Comparison of ENCODE assay signal across 8 mouse cellular contexts in genomic region chr15:102136129-102136758, GRCm38 (mm10). TPM values are rescaled to one million over a fixed set of nuclear protein-coding genes. Genes with fewer than 3 reads are reported as not detected.
DNase-seq lines count a peak whose midpoint lies in the region; ATAC-seq and TF ChIP-seq lines count a peak whose summit lies in the region.

Gene Spryd3 (minus strand): TSS chr15:102136234.

- H3K4me2 ChIP-seq in heart, embryonic 11.5 days, result peak within 1 kb of the TSS; percentile 93
- H3K4me2 ChIP-seq in kidney, embryonic 16.5 days (replicated peaks; ENCODE audit: low read depth, low read length), result peak within 1 kb of the TSS; percentile 82
- peak within 1 kb of the TSS; percentile 96 for H3K4me2 ChIP-seq in myocyte (ENCODE audit: low read depth)

- 1% methylated on average over 45 of the region's 50 CpGs for WGBS in heart, embryonic 11.5 days (ENCODE audit: insufficient replicate concordance)
- under 1% methylated on average over 50 of the region's 50 CpGs for WGBS in kidney, embryonic 16.5 days
- 2% methylated on average over 50 of the region's 50 CpGs for WGBS in liver, adult 2 months

- H3K27me3 ChIP-seq in C2C12 (ENCODE audit: control insufficient read depth, insufficient read depth, insufficient read length), result no peaks in the 10 kb centered on the region
- H3K27me3 ChIP-seq in erythroblast, embryonic 14.5 days (ENCODE audit: control insufficient read depth), result peaks cover 5% of the 10 kb centered on the region
- H3K27me3 ChIP-seq in heart, embryonic 11.5 days (ENCODE audit: control insufficient read depth, insufficient read depth, low read length), result no peaks in the 10 kb centered on the region
- H3K27me3 ChIP-seq in kidney, embryonic 16.5 days (ENCODE audit: insufficient read depth, low read length), result no peaks in the 10 kb centered on the region
- H3K27me3 ChIP-seq in liver, adult 2 months (ENCODE audit: control insufficient read depth, insufficient read depth, low read length), result no peaks in the 10 kb centered on the region
- no peaks in the 10 kb centered on the region for H3K27me3 ChIP-seq in myocyte (ENCODE audit: control insufficient read depth, insufficient read depth, insufficient read length)
- no peaks in the 10 kb centered on the region for H3K27me3 ChIP-seq in splenic B cell, adult 2 months (ENCODE audit: control insufficient read depth, insufficient read depth, low read length, poor library complexity, severe bottlenecking)

- peaks cover 27% of the 10 kb centered on the region for H3K4me1 ChIP-seq in erythroblast, embryonic 14.5 days (ENCODE audit: control insufficient read depth)
- peaks cover 7% of the 10 kb centered on the region for H3K4me1 ChIP-seq in heart, embryonic 11.5 days (ENCODE audit: control insufficient read depth, insufficient read depth, low read length)
- peaks cover 11% of the 10 kb centered on the region for H3K4me1 ChIP-seq in kidney, embryonic 16.5 days (ENCODE audit: insufficient read depth, low read length)
- peaks cover 6% of the 10 kb centered on the region for H3K4me1 ChIP-seq in liver, adult 2 months (ENCODE audit: control insufficient read depth, insufficient read depth, low read length)

- peak; percentile 76; the same call in 1 of the 2 replicates for TF ChIP-seq POLR2A in brain, embryonic 14.5 days (IDR thresholded peaks at IDR 0.05; ENCODE audit: borderline replicate concordance, extremely low read depth, insufficient read depth, insufficient read length, poor library complexity, severe bottlenecking)
- TF ChIP-seq POLR2A in liver, adult 2 months (IDR thresholded peaks at IDR 0.05; ENCODE audit: extremely low read depth, insufficient read depth, low read length), result 0 out of 2 replicates have a peak, but pooled peaks have one; percentile 22
- peak; percentile 86 for TF ChIP-seq POLR2A in myocyte (IDR thresholded peaks at IDR 0.05; ENCODE audit: insufficient read length, low read depth)

- peak; percentile 99 for ATAC-seq in heart, embryonic 11.5 days (replicated peaks; ENCODE audit: insufficient number of reproducible peaks, low FRiP score, low TSS enrichment)
- peak; percentile 99 for ATAC-seq in kidney, embryonic 16.5 days (ENCODE audit: low FRiP score, low TSS enrichment)

- H3K9me3 ChIP-seq in erythroblast, embryonic 14.5 days (ENCODE audit: control insufficient read depth, low read length), result no peaks in the 10 kb centered on the region
- no peaks in the 10 kb centered on the region for H3K9me3 ChIP-seq in heart, embryonic 11.5 days (replicated peaks; ENCODE audit: control insufficient read depth, low read length)
- H3K9me3 ChIP-seq in kidney, embryonic 16.5 days (ENCODE audit: low read length), result no peaks in the 10 kb centered on the region

- H3K27ac ChIP-seq in heart, embryonic 11.5 days (ENCODE audit: low read depth, low read length), result peak within 1 kb of the TSS; percentile 73
- peak within 1 kb of the TSS; percentile 73 for H3K27ac ChIP-seq in kidney, embryonic 16.5 days (ENCODE audit: low read length)
- H3K27ac ChIP-seq in liver, adult 2 months (replicated peaks; ENCODE audit: insufficient read depth, low read depth, low read length), result peak within 1 kb of the TSS; percentile 27

- peaks cover 41% of the 10 kb centered on the region for H3K79me2 ChIP-seq in C2C12 (ENCODE audit: control insufficient read depth, insufficient read depth)
- H3K79me2 ChIP-seq in liver, adult 2 months (ENCODE audit: control insufficient read depth, insufficient read depth, low read length), result no peaks in the 10 kb centered on the region
- peaks cover 20% of the 10 kb centered on the region for H3K79me2 ChIP-seq in myocyte (ENCODE audit: control insufficient read depth, insufficient read depth)

- DNase-seq in brain, embryonic 14.5 days (ENCODE audit: low read depth), result peak; percentile 99
- DNase-seq in liver, adult 2 months (ENCODE audit: extremely low read depth, low read depth, low spot score), result peak; percentile 87
- DNase-seq in splenic B cell, adult 2 months (ENCODE audit: low read depth, low spot score), result peak; percentile 97

- H3K9ac ChIP-seq in heart, embryonic 11.5 days (ENCODE audit: low read depth, low read length), result peak within 1 kb of the TSS; percentile 78
- peak within 1 kb of the TSS; percentile 81 for H3K9ac ChIP-seq in kidney, embryonic 16.5 days (replicated peaks; ENCODE audit: low read length)
- peak within 1 kb of the TSS; percentile 76 for H3K9ac ChIP-seq in liver, adult 2 months (ENCODE audit: low read depth, low read length)

- H3K79me3 ChIP-seq in C2C12 (ENCODE audit: low read depth), result peaks cover 18% of the 10 kb centered on the region

- H3K36me3 ChIP-seq in C2C12 (ENCODE audit: control insufficient read depth, insufficient read depth) (peaks cover 21% of the 10 kb centered on the region), myocyte (ENCODE audit: control insufficient read depth, insufficient read depth) (peaks cover 23% of the 10 kb centered on the region)
- peaks cover 22% of the 10 kb centered on the region for H3K36me3 ChIP-seq in erythroblast, embryonic 14.5 days (ENCODE audit: control insufficient read depth)
- H3K36me3 ChIP-seq in heart, embryonic 11.5 days (ENCODE audit: control insufficient read depth, insufficient read depth, low read length), result peaks cover 4% of the 10 kb centered on the region
- H3K36me3 ChIP-seq in kidney, embryonic 16.5 days (ENCODE audit: insufficient read depth, low read length), result peaks cover 10% of the 10 kb centered on the region; the same call in 1 of the 2 replicates
- H3K36me3 ChIP-seq in liver, adult 2 months (ENCODE audit: control insufficient read depth, insufficient read depth, low read length), result peaks cover 3% of the 10 kb centered on the region; the same call in 1 of the 2 replicates
- peaks cover 3% of the 10 kb centered on the region for H3K36me3 ChIP-seq in splenic B cell, adult 2 months (ENCODE audit: control insufficient read depth, insufficient read depth, low read length, poor library complexity, severe bottlenecking)

- no peak for TF ChIP-seq CTCF in C2C12 (IDR thresholded peaks at IDR 0.05; ENCODE audit: control insufficient read depth, insufficient read depth, insufficient read length)
- no peak for TF ChIP-seq CTCF in brain, embryonic 14.5 days (IDR thresholded peaks at IDR 0.05; ENCODE audit: borderline replicate concordance, extremely low read depth, insufficient read depth, insufficient read length)
- TF ChIP-seq CTCF in liver, adult 2 months (IDR thresholded peaks at IDR 0.05; ENCODE audit: low read depth, low read length), result 0 out of 2 replicates have a peak, but pooled peaks have one; percentile 3

- H3K4me3 ChIP-seq in C2C12 (ENCODE audit: insufficient read depth, poor library complexity, severe bottlenecking) (peak within 1 kb of the TSS; percentile 97), myocyte (peak within 1 kb of the TSS; percentile 33)
- peak within 1 kb of the TSS; percentile 77 for H3K4me3 ChIP-seq in erythroblast, embryonic 14.5 days (replicated peaks)
- peak within 1 kb of the TSS; percentile 80 for H3K4me3 ChIP-seq in heart, embryonic 11.5 days (ENCODE audit: low read depth, low read length)
- peak within 1 kb of the TSS; percentile 85 for H3K4me3 ChIP-seq in kidney, embryonic 16.5 days (ENCODE audit: low read length)
- peak within 1 kb of the TSS; percentile 87 for H3K4me3 ChIP-seq in liver, adult 2 months (ENCODE audit: insufficient read depth, low read depth, low read length)

- H3ac ChIP-seq in C2C12 (ENCODE audit: control insufficient read depth, insufficient read length, low read depth) (peak within 1 kb of the TSS; percentile 90), myocyte (ENCODE audit: control insufficient read depth, insufficient read length) (peak within 1 kb of the TSS; percentile 27)

TF ChIP-seq in C2C12, 6 proteins besides CTCF, POLR2A, EP300 and RAD21:
- TF ChIP-seq FOSL1 (IDR thresholded peaks at IDR 0.05; ENCODE audit: insufficient read depth, low read length, poor library complexity, severe bottlenecking), result no peak
- no peak for TF ChIP-seq MAX (IDR thresholded peaks at IDR 0.05)
- TF ChIP-seq MYOD1 (IDR thresholded peaks at IDR 0.05; ENCODE audit: control insufficient read depth, insufficient read length, low read depth), result no peak
- no peak for TF ChIP-seq MYOG (IDR thresholded peaks at IDR 0.05; ENCODE audit: control insufficient read depth, extremely low read depth, insufficient read length)
- TF ChIP-seq USF1 (IDR thresholded peaks at IDR 0.05; ENCODE audit: low read depth), result no peak

TF ChIP-seq in myocyte, 11 proteins besides CTCF, POLR2A, EP300 and RAD21:
- TF ChIP-seq POLR2AphosphoS2 (IDR thresholded peaks at IDR 0.05; ENCODE audit: insufficient read length, low read depth) (peak; percentile 70), TCF12 (IDR thresholded peaks at IDR 0.05; ENCODE audit: insufficient read depth, poor library complexity, severe bottlenecking) (no peak), SRF (IDR thresholded peaks at IDR 0.05; ENCODE audit: control insufficient read depth, insufficient read length, low read depth) (peak; percentile 52), E2F4 (IDR thresholded peaks at IDR 0.05; ENCODE audit: insufficient read depth) (peak; percentile 36), MYOD1 (IDR thresholded peaks at IDR 0.05; ENCODE audit: control insufficient read depth in 1 of 3, insufficient read length in 2 of 3, low read depth in 2 of 3) (peak in 1 of 3 experiments; percentile 16)

RNA-seq across cellular contexts. Expression of gene Spryd3, which starts in this region (rescaled TPM):
- polyA plus RNA-seq in C2C12 (2012; fragmentation: generic; extraction: Trizol), result 47.1 TPM
- 63.8 and 64.6 TPM in 2 replicates for polyA plus RNA-seq in brain, embryonic 14.5 days (2012; rRNA removed)
- polyA plus RNA-seq in erythroblast, embryonic 14.5 days (2012), result 1.1 and 1.4 TPM in 2 replicates
- 11.1 and 14.6 TPM in 2 replicates for polyA plus RNA-seq in heart, embryonic 11.5 days (2014; fragmentation: Nextera tagmentation; extraction: Ambion mirVana)
- 19.0 and 22.4 TPM in 2 replicates for polyA plus RNA-seq in kidney, embryonic 16.5 days (2015; fragmentation: Nextera tagmentation; extraction: Ambion mirVana)
- total RNA-seq in liver, adult 2 months (2014; rRNA removed), result 9.2 and 12.1 TPM in 2 replicates
- polyA plus RNA-seq in liver, adult 2 months (2012; rRNA removed), result 20.7 and 22.6 TPM in 2 replicates
- 51.0 TPM for polyA plus RNA-seq in myocyte (2012; fragmentation: generic; extraction: Trizol)

Comparison
In these comparisons a context has a peak if more than half of its experiments do, and no peak if none do; other contexts are left out.
1. Peak in every context shown above with its lines: DNase-seq, ATAC-seq, H3K4me3 ChIP-seq and H3K27ac ChIP-seq.
2. H3K4me3 ChIP-seq: peak in every context shown above with its lines; median percentile 97 in C2C12; 87 in liver, adult 2 months; 85 in kidney, embryonic 16.5 days; 80 in heart, embryonic 11.5 days; 77 in erythroblast, embryonic 14.5 days; 33 in myocyte.
3. POLR2A ChIP-seq: peak in every context shown above with its lines; median percentile 86 in myocyte; 76 in brain, embryonic 14.5 days; 22 in liver, adult 2 months.